Mouse (Mus musculus) spleen, adult 2 months (tissue): Measurements from ENCODE around the gene Prss33. TPM values are rescaled to one million over a fixed set of nuclear protein-coding genes. Genes with fewer than 3 reads are reported as not detected.

Experiments
- DNase-seq, 2 experiments: peaks; one replicate each; pipeline versions ENCODE4 v3.0.0 to v3.0.0-alpha.2; 2012 to 2021; ENCODE audit warnings: low spot score in 2 of 2, low read depth in 1 of 2
- H3K27ac ChIP-seq: fragments of 200-500 bp; 2 replicates; pipeline ENCODE4 v1.5.1; 2012; ENCODE audit warnings: low read length, inconsistent platforms; ENCODE audit not compliant: insufficient read depth
- H3K27me3 ChIP-seq: fragments of 200-500 bp; 2 replicates; pipeline ENCODE4 v1.6.1; 2012; ENCODE audit warnings: mild to moderate bottlenecking, moderate library complexity, low read length, inconsistent platforms; ENCODE audit not compliant: control insufficient read depth, insufficient read depth
- H3K36me3 ChIP-seq: fragments of 200-500 bp; 2 replicates; pipeline ENCODE4 v1.6.1; 2012; ENCODE audit warnings: mild to moderate bottlenecking, low read length, inconsistent platforms; ENCODE audit not compliant: control insufficient read depth, insufficient read depth
- H3K4me1 ChIP-seq: fragments of 200-500 bp; 2 replicates; pipeline ENCODE4 v1.6.1; 2011; ENCODE audit warnings: inconsistent platforms; ENCODE audit not compliant: control insufficient read depth, insufficient read depth, insufficient read length
- H3K4me3 ChIP-seq: fragments of 200-500 bp; 2 replicates; pipeline ENCODE4 v1.5.1; 2011; ENCODE audit warnings: mild to moderate bottlenecking, inconsistent platforms; ENCODE audit not compliant: insufficient read depth, insufficient read length; ENCODE audit errors: extremely low read depth
- CTCF ChIP-seq: fragments of 200-500 bp; IDR thresholded peaks from 2 replicates; pipeline ENCODE4 v1.5.1; 2011; ENCODE audit warnings: mild to moderate bottlenecking, inconsistent platforms; ENCODE audit not compliant: insufficient read depth, insufficient read length, insufficient replicate concordance; ENCODE audit errors: extremely low read depth
- POLR2A ChIP-seq: fragments of 200-500 bp; IDR thresholded peaks from 2 replicates; pipeline ENCODE4 v1.6.1; 2011; ENCODE audit warnings: low read depth, low read length, inconsistent platforms
- WGBS: fragments of 180-500 bp; shearing (Covaris S2); methylation state at CpG from one replicate; pipeline ENCODE4 v1.1.7; 2018; 5-methylcytosine and 5-hydroxymethylcytosine counted together
- polyA plus RNA-seq: library from polyadenylated mRNA; depleted of rRNA; stranded (reverse); fragments of >200 nt; gene quantifications from 2 replicates; pipeline ENCODE4 v1.2.3, GENCODE M21; 2012

Prss33 gene
- polyA plus RNA-seq, 1 experiment: 0.09 TPM

- no peak for DNase-seq
- TF ChIP-seq CTCF (no peak), POLR2A (no peak)
- H3K4me3 ChIP-seq: no peak overlapping the region
- no peaks in the 10 kb centered on the region for H3K4me1 ChIP-seq
- no peak overlapping the region for H3K27ac ChIP-seq
- H3K27me3 ChIP-seq: no peaks in the 10 kb centered on the region
- WGBS: 83% methylated on average over 2 of the region's 2 CpGs
- no peaks in the 10 kb centered on the region for H3K36me3 ChIP-seq
Measured at GRCm38 (mm10) chr17:23850028-23850427, 14.2 kb upstream of the Prss33 start.

GRCm38 (mm10) chr17:23843812-23844273 is 8.0 kb upstream of the Prss33 start, which contains the start of the genes Prss32 and Prss41:
Gene Prss32 (plus strand): TSS chr17:23843855.
Gene Prss41 (minus strand): TSS chr17:23844172.
- 32% methylated on average over 19 of the region's 19 CpGs for WGBS
- 0 out of 2 replicates have a peak, but pooled peaks cover 2% of the 10 kb centered on the region for H3K27me3 ChIP-seq
- H3K36me3 ChIP-seq: no peaks in the 10 kb centered on the region
- no peak within 1 kb of the TSS for H3K27ac ChIP-seq
- H3K4me3 ChIP-seq: no peak within 1 kb of the TSS
- DNase-seq: peak in 1 of 2 experiments; percentile 61
- no peaks in the 10 kb centered on the region for H3K4me1 ChIP-seq
- no peak for TF ChIP-seq POLR2A
- TF ChIP-seq CTCF: peak; percentile 78; the same call in 1 of the 2 replicates

GRCm38 (mm10) chr17:23843141-23843811 is 7.4 kb upstream of the Prss33 start:
- H3K36me3 ChIP-seq: no peaks in the 10 kb centered on the region
- DNase-seq: no peak
- no peaks in the 10 kb centered on the region for H3K4me1 ChIP-seq
- WGBS: 86% methylated on average over 23 of the region's 23 CpGs
- H3K4me3 ChIP-seq: no peak overlapping the region
- no peak overlapping the region for H3K27ac ChIP-seq
- TF ChIP-seq CTCF: no peak
- TF ChIP-seq POLR2A: no peak
- 0 out of 2 replicates have a peak, but pooled peaks cover 2% of the 10 kb centered on the region for H3K27me3 ChIP-seq

GRCm38 (mm10) chr17:23841145-23841544 is 5.3 kb upstream of the Prss33 start:
- TF ChIP-seq CTCF (0 out of 2 replicates have a peak, but pooled peaks have one; percentile 11), POLR2A (no peak)
- Histone ChIP-seq H3K27ac (no peak overlapping the region), H3K36me3 (no peaks in the 10 kb centered on the region), H3K27me3 (0 out of 2 replicates have a peak, but pooled peaks cover 2% of the 10 kb centered on the region), H3K4me1 (no peaks in the 10 kb centered on the region), H3K4me3 (no peak overlapping the region)
- WGBS: 30% methylated on average over 4 of the region's 4 CpGs
- DNase-seq: peak; percentile 50 to 64

GRCm38 (mm10) chr17:23831201-23831600 is 4.7 kb downstream of the Prss33 start:
- H3K4me1 ChIP-seq: no peaks in the 10 kb centered on the region; the same call in 1 of the 2 replicates
- TF ChIP-seq POLR2A (no peak), CTCF (no peak)
- DNase-seq: no peak
- H3K27me3 ChIP-seq: no peaks in the 10 kb centered on the region
- H3K36me3 ChIP-seq: peaks cover 3% of the 10 kb centered on the region
- WGBS: 89% methylated on average over 1 of the region's 1 CpGs
- no peak overlapping the region for H3K4me3 ChIP-seq
- no peak overlapping the region for H3K27ac ChIP-seq

- 2% methylated on average over 31 of the region's 42 CpGs for WGBS
- no peaks in the 10 kb centered on the region for H3K27me3 ChIP-seq
- peaks cover 16% of the 10 kb centered on the region for H3K36me3 ChIP-seq
- peak within 1 kb of the TSS; percentile 73 for H3K4me3 ChIP-seq
- TF ChIP-seq CTCF (peak; percentile 21; the same call in 1 of the 2 replicates), POLR2A (peak; percentile 11; the same call in 1 of the 2 replicates)
- no peaks in the 10 kb centered on the region; the same call in 1 of the 2 replicates for H3K4me1 ChIP-seq
- DNase-seq: peak; percentile 79 to 83
- peak within 1 kb of the TSS; percentile 95 for H3K27ac ChIP-seq
Measured at GRCm38 (mm10) chr17:23829064-23829619, 6.7 kb downstream of the Prss33 start, which contains the start of gene Elob. Gene Elob (minus strand): TSS chr17:23829136.
